Comparison of ENCODE assay signal across 8 mouse cellular contexts in the genomic region with DNA sequence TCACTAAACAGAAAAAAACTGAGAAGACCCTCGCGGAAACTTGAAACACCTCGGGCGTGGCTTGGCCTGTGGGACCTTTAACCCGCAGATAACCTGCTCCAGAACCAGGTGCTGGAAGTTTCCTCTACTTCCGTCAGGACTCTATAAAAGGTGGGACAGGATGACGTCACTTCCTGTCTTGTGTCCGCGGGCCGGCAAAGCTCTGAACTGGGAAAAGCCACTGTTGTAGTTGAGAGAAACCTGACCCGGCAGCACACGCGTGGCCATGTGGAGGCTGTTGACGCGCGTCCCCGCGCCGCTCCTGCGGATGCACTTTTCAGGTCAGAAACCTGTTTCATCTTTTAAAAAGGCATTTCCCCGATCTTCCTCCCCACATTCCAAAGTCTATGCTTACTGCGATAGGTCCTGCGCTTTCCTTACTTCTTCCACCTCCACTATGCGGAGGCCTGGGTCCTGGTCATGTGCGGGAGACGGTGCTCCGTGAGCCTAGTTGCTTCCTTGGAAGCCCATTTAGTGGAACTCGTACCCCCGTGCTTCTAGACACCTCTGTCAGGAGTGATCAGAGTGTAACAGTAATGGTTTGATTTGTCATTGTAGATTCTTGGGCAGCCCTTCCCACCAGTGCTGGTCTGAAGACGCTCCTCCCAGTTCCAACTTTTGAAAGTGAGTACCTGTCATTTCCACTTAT. TPM values are rescaled to one million over a fixed set of nuclear protein-coding genes. Genes with fewer than 3 reads are reported as not detected.
DNase-seq lines count a peak whose midpoint lies in the region; ATAC-seq and TF ChIP-seq lines count a peak whose summit lies in the region.

A gene (plus strand): TSS at position 187 of the 688 bp plus-strand sequence.

- H3K27me3 ChIP-seq in ES-Bruce4 (ENCODE audit: control insufficient read depth, insufficient read depth, low read length, poor library complexity, severe bottlenecking), result no peaks in the 10 kb centered on the region
- 0 out of 2 replicates have a peak, but pooled peaks cover 4% of the 10 kb centered on the region for H3K27me3 ChIP-seq in forebrain, embryonic 13.5 days
- no peaks in the 10 kb centered on the region for H3K27me3 ChIP-seq in liver, postnatal 0 days (ENCODE audit: insufficient read depth, low read length)
- no peaks in the 10 kb centered on the region for H3K27me3 ChIP-seq in neural tube, embryonic 14.5 days (ENCODE audit: control insufficient read depth, insufficient read depth, low read length)

- intact Hi-C loops in heart, postnatal 10 days (cut with DNase I), result no loop called here

- H3K4me2 ChIP-seq in forebrain, embryonic 13.5 days, result peak within 1 kb of the TSS; percentile 75
- peak within 1 kb of the TSS; percentile 80 for H3K4me2 ChIP-seq in liver, postnatal 0 days (ENCODE audit: low read depth, low read length)
- H3K4me2 ChIP-seq in neural tube, embryonic 14.5 days (ENCODE audit: low read depth, low read length), result peak within 1 kb of the TSS; percentile 85

- TF ChIP-seq POLR2A in ES-Bruce4 (IDR thresholded peaks at IDR 0.05; ENCODE audit: insufficient read depth, low read length), result peak; percentile 32

- peak within 1 kb of the TSS; percentile 47; the same call in 1 of the 2 replicates for H3K27ac ChIP-seq in ES-Bruce4 (ENCODE audit: insufficient read depth, low read length)
- H3K27ac ChIP-seq in forebrain, embryonic 13.5 days, result no peak within 1 kb of the TSS
- peak within 1 kb of the TSS; percentile 64 for H3K27ac ChIP-seq in liver, postnatal 0 days (ENCODE audit: low read depth)
- peak within 1 kb of the TSS; percentile 39; the same call in 1 of the 2 replicates for H3K27ac ChIP-seq in neural tube, embryonic 14.5 days (ENCODE audit: low read depth, low read length)

- peak within 1 kb of the TSS; percentile 100 for H3K4me3 ChIP-seq in ES-Bruce4 (ENCODE audit: low read depth, low read length)
- peak within 1 kb of the TSS; percentile 56 for H3K4me3 ChIP-seq in forebrain, embryonic 13.5 days
- peak within 1 kb of the TSS; percentile 72 for H3K4me3 ChIP-seq in liver, postnatal 0 days (ENCODE audit: low read depth, low read length)
- H3K4me3 ChIP-seq in neural tube, embryonic 14.5 days (ENCODE audit: low read depth, low read length), result peak within 1 kb of the TSS; percentile 69

- peak; percentile 92 to 94 for DNase-seq in heart, postnatal 10 days
- peak; percentile 85 for DNase-seq in large intestine, adult 2 months (ENCODE audit: low read depth, low spot score)
- peak; percentile 90 for DNase-seq in liver, postnatal 0 days
- DNase-seq in testis, postnatal 10 days (ENCODE audit: low spot score), result peak; percentile 88

- peaks cover 28% of the 10 kb centered on the region for H3K36me3 ChIP-seq in ES-Bruce4 (ENCODE audit: control insufficient read depth, insufficient read depth, low read length, poor library complexity, severe bottlenecking)
- peaks cover 23% of the 10 kb centered on the region for H3K36me3 ChIP-seq in forebrain, embryonic 13.5 days (ENCODE audit: poor library complexity, severe bottlenecking)
- peaks cover 19% of the 10 kb centered on the region for H3K36me3 ChIP-seq in liver, postnatal 0 days (replicated peaks; ENCODE audit: insufficient read depth, low read length)
- H3K36me3 ChIP-seq in neural tube, embryonic 14.5 days (ENCODE audit: control insufficient read depth, insufficient read depth, low read length), result 0 out of 2 replicates have a peak, but pooled peaks cover 5% of the 10 kb centered on the region

- ATAC-seq in cerebellum, adult (ENCODE audit: insufficient number of reproducible peaks, low FRiP score, low TSS enrichment), result peak; percentile 84
- ATAC-seq in forebrain, embryonic 13.5 days, result peak; percentile 94
- peak; percentile 94 for ATAC-seq in liver, postnatal 0 days
- ATAC-seq in neural tube, embryonic 14.5 days (ENCODE audit: low read depth), result peak; percentile 95

- H3K4me1 ChIP-seq in ES-Bruce4 (ENCODE audit: control insufficient read depth, insufficient read depth, low read length), result no peaks in the 10 kb centered on the region
- peaks cover 12% of the 10 kb centered on the region for H3K4me1 ChIP-seq in forebrain, embryonic 13.5 days
- H3K4me1 ChIP-seq in liver, postnatal 0 days (ENCODE audit: insufficient read depth), result peaks cover 12% of the 10 kb centered on the region; the same call in 1 of the 2 replicates
- peaks cover 9% of the 10 kb centered on the region; the same call in 1 of the 2 replicates for H3K4me1 ChIP-seq in neural tube, embryonic 14.5 days (ENCODE audit: control insufficient read depth, insufficient read depth, low read length)

- TF ChIP-seq CTCF in ES-Bruce4 (IDR thresholded peaks at IDR 0.05; ENCODE audit: low read depth, low read length), result no peak
- no peak for TF ChIP-seq CTCF in liver, postnatal 0 days (IDR thresholded peaks at IDR 0.05; ENCODE audit: low read depth)

- WGBS in forebrain, embryonic 13.5 days, result under 1% methylated on average over 30 of the region's 30 CpGs
- WGBS in large intestine, adult 2 months, result under 1% methylated on average over 30 of the region's 30 CpGs
- WGBS in liver, postnatal 0 days (ENCODE audit: insufficient replicate concordance), result under 1% methylated on average over 30 of the region's 30 CpGs
- WGBS in neural tube, embryonic 14.5 days, result 1% methylated on average over 30 of the region's 30 CpGs

- 0 out of 2 replicates have a peak, but pooled peaks have one; percentile 10 for TF ChIP-seq EP300 in ES-Bruce4 (IDR thresholded peaks at IDR 0.05; ENCODE audit: insufficient read depth, low read depth, low read length)
- TF ChIP-seq EP300 in liver, postnatal 0 days (IDR thresholded peaks at IDR 0.05; ENCODE audit: low read depth), result no peak

- H3K9me3 ChIP-seq in ES-Bruce4 (replicated peaks; ENCODE audit: control insufficient read depth, insufficient read depth, low read length, poor library complexity, severe bottlenecking), result no peaks in the 10 kb centered on the region
- H3K9me3 ChIP-seq in forebrain, embryonic 13.5 days (replicated peaks), result no peaks in the 10 kb centered on the region
- no peaks in the 10 kb centered on the region for H3K9me3 ChIP-seq in liver, postnatal 0 days (ENCODE audit: low read length)
- H3K9me3 ChIP-seq in neural tube, embryonic 14.5 days (ENCODE audit: control insufficient read depth, low read length), result no peaks in the 10 kb centered on the region

- H3K9ac ChIP-seq in ES-Bruce4 (ENCODE audit: low read depth, poor library complexity, severe bottlenecking), result peak within 1 kb of the TSS; percentile 93
- H3K9ac ChIP-seq in forebrain, embryonic 13.5 days, result peak within 1 kb of the TSS; percentile 78
- H3K9ac ChIP-seq in liver, postnatal 0 days (replicated peaks), result peak within 1 kb of the TSS; percentile 82
- peak within 1 kb of the TSS; percentile 70 for H3K9ac ChIP-seq in neural tube, embryonic 14.5 days (replicated peaks; ENCODE audit: low read depth, low read length)

RNA-seq across cellular contexts. Expression of the gene that starts here (rescaled TPM):
- polyA plus RNA-seq in ES-Bruce4 (2011; ENCODE audit: insufficient read depth, insufficient read length, low read depth, missing spikeins), result 46.5 and 49.6 TPM in 2 replicates
- polyA plus RNA-seq in forebrain, embryonic 13.5 days (2015; fragmentation: Nextera tagmentation; extraction: Ambion mirVana), result 46.1 and 48.2 TPM in 2 replicates
- total RNA-seq in heart, postnatal 10 days (2021), result 10 to 100 TPM; 90.2 to 93.8 TPM
- polyA plus RNA-seq in large intestine, adult 2 months (2012; rRNA removed), result 14.7 and 15.7 TPM in 2 replicates
- 35.7 and 38.2 TPM in 2 replicates for polyA plus RNA-seq in liver, postnatal 0 days (2015; fragmentation: Nextera tagmentation; extraction: Ambion mirVana)
- polyA plus RNA-seq in neural tube, embryonic 14.5 days (2014; fragmentation: Nextera tagmentation; extraction: Ambion mirVana), result 50.1 and 54.2 TPM in 2 replicates
